Mouse (Mus musculus): ENCODE results near the gene Pbx4. TPM values are rescaled to one million over a fixed set of nuclear protein-coding genes. Genes with fewer than 3 reads are reported as not detected.
A peak's percentile ranks its signal among the peaks of the same experiment; 100 is the strongest.

Gene Pbx4
- 3.2 and 4.2 TPM in 2 replicates for polyA plus RNA-seq (2012; rRNA removed)

DNA sequence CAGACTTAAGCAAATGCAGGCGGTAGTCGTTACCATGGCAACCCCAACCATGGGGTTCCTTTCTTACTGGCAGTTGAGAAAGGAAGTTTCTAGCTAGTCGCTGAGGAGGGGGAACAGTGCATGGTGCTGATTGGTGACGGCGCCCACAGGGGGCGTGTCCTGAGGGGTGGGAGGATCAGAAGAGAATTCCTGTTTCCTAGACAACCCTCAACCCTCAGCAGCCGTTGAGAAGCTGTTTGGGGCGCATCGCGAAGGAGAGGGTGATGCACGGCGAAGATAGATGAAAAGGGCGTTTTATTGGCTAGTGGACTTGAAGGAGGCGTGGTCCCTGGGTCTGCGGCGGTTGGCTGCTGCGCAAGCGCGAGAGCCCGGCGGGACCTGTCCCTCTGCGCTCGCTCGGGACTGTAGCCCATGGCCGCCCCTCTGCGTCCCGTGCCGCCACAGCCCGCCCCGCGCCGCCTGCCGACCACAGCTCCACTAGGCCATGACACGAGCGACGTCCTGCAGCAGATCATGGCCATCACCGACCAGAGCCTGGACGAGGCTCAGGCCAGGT is at the start of gene Pbx4:
TSS of gene Pbx4 (plus strand) at position 194 of the 556 bp plus-strand sequence.
- DNase-seq (ENCODE audit: low spot score): peak; percentile 47

DNA sequence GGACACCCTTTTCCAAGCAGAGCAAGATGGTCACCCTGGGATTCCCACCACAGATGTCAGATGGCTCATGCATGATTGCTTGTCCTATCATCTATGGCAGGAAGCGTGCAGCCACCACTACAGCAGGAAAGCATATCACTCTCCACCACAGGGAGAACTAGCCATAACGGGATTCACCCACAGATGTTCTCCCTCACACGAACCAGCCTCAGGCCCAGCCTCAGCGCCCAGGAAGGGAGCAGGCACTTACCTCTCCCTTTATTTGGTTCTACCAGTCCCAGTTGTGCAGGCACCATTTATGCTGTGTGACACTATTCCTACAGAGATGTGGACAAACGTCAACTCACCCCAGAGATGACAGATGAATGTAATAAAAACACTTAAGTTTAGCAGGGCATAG is 43.2 kb upstream of the Pbx4 start:
- no peak for DNase-seq (ENCODE audit: low spot score)

DNA sequence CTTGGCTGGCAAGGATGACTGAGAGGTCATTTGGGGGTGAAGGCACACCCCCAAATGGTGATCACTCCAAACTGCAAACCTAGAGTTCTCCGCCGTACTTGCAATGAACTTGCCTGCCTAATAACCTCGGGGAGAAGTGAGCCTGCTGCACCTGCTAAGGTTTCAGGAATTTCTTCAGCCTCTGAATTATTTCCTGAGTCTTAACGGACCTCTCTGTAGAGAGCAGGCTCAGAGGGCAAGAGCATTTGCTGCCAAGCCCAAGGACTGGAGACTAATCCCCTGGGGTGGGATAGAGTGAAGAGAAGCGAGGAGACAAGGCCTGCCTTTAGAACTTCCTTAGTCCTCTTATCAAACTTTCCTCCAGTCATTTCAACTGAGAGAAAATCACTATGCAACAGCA is 42.6 kb upstream of the Pbx4 start:
- DNase-seq (ENCODE audit: low spot score): no peak

DNA sequence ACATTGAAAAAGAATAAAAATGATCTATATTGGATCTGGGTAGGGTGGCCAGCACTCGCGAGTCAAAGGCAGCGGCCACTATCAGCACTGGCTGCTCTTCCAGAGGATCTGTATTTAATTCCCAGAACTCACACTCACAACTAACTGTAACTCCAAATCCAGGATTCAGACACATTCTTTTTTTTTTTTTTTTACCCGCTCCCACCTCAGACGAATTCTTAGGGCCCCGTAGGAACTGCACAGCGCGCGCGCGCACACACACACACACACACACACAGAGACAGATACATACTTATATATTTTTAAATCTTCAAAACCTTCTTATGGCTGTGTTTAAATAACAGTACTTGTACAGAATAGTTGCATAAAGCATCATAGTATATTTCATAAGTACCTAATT is 41.9 kb upstream of the Pbx4 start:
- no peak for DNase-seq (ENCODE audit: low spot score)

DNA sequence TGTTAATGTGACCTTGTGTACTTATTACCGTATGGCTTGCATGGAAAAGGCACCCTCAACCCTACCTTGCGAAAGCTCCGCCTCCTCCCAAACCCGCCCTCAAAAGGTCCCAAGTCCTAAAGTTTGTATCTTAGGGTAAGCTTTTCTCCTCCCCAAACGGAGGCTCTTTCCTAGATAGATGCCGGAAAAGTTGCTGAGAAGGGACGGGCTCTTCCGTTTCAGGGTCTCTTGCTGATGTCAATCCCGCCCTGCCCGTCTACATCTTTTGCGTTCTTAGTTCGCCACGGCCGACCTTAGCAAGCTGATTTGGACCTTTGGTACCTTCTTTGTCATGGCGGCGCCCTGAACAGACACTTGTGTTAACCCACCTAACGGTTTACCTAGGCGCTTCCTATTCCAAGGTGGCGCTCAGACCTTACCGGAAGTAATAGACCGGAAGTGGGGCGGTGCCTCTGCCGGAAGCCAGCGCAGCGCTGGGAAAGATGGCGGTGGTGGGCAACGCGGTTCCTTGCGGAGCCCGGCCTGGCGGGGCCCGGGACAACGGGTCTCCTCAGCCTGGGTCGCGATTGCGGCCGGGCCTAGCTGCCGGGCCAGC is 41.4 kb upstream of the Pbx4 start, which contains the start of the genes Atp13a1 and Zfp866:
TSS of gene Atp13a1 (plus strand) at position 391 of the 595 bp plus-strand sequence.
TSS of gene Zfp866 (minus strand) at position 406 of the 595 bp plus-strand sequence.
- DNase-seq (ENCODE audit: low spot score): peak; percentile 76

DNA sequence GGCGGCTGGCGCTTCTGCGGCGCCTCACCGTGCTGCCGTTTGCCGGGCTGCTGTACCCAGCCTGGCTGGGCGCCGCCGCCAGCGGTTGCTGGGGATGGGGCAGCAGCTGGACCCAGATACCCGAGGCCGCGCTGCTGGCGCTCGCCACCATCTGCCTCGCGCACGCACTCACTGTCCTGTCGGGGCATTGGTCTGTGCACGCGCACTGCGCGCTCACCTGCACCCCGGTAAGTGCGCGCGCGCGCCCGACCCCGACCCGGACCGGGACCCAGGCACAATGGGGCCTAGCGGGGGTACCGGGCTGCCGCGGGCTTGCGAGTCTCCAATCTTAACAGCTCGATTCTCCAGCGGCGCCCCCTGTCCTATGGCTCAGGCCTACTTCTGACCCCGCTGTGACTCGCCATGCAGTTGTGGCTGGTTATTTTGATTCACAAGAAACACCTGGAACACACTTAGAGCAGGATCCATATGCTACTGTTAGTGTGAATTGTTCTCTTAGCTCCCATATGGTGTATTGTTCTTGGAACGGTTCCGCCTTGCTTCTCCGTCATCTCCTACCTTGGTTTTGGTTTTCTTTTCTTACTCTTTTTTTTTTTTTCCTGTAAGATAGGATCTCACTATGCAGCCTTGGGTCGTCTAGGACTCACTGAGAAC is 40.7 kb upstream of the Pbx4 start:
- no peak for DNase-seq (ENCODE audit: low spot score)

DNA sequence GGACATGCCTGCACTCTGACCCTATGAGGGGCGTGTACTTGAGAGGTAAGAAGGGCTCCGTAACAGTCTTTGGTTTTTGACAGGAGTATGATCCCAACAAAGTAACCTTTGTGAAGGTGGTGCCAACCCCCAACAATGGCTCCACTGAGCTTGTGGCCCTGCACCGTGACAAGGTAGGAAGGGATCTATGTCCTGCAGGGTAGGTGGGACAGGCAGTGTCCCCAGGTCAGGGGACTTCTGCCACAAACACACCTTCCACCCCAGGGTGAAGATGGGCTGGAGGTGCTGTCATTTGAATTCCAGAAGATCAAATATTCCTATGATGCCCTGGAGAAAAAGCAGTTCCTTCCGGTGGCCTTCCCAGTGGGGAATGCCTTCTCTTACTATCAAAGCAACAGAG is 38.6 kb upstream of the Pbx4 start:
- no peak for DNase-seq (ENCODE audit: low spot score)

DNA sequence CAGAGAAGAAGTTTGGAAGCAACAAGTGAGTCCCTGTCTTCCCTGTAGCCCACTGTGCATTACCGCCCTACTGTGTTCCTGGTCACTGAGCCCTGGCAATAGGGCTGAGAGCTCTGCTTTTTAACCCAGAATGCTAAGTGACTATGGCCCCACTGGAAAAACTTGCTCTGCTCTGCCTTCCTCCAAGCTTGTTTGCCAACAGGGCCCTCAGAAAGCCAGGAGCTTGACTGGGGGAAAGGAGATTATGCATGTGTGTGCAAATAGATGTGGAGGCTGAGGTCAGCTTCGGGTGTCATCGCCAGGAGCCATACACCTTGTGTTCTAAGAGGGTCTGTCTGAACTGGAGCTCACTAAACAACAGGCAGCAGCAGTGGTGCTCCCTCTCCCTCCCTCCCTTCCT is 38.2 kb upstream of the Pbx4 start:
- DNase-seq (ENCODE audit: low spot score): no peak

DNA sequence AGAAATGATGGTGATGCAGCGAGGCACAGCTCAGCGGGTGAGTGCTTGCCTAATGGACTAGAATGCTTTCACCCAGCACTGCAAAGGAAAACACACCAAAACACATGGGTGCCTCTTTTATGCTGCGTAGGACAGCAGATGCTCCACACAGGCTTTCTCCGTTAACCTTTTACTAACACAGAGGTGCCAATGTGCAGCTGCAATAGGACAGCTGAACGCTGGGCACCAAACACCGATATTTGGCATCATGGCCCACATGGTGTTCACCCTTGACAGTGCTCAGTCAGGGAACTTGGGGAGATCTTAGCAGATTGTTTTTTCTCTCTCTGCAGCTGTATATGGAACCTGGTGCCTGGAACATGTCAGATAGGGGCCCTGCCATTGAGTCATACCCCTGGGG is 37.4 kb upstream of the Pbx4 start:
- DNase-seq (ENCODE audit: low spot score): no peak

DNA sequence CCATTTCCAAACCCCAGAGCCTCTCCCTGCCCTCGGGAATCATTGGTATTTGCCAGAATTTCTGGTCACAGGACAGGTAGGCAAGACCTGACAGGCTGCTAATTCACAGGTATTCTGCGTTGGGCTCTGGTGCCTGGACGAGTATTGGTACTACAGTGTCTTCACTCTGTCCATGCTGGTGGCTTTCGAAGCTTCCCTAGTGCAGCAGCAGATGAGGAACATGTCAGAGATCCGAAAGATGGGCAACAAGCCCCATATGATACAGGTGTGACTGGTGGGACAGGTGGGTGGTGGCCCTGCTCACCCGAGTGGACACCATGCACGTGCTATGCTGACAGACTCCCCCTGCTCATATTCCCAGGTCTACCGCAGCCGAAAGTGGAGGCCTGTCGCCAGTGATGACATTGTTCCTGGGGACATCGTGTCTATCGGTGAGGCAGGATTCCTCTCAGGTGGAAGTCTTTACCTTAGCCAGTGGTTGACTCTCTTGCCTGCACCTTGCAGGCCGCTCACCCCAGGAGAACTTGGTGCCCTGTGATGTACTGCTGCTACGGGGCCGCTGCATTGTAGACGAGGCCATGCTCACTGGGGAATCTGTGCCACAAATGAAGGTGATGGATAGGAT is 35.5 kb upstream of the Pbx4 start:
- DNase-seq (ENCODE audit: low spot score): no peak

DNA sequence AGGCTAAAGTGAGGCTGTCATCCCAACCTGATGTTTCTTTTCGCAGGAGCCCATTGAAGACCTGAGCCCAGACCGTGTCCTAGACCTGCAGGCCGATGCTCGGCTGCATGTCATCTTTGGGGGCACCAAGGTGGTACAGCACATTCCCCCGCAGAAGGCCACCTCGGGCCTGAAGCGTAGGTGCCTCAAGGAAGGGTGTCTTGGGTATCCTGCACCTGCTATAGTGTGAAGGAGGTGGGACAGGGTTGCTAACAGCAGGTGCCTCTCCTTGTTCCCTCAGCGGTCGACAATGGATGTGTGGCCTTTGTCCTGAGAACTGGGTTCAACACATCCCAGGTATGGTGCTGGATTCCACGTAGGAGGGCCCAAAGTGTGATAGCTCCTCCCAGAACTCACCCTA is 34.6 kb upstream of the Pbx4 start:
- DNase-seq (ENCODE audit: low spot score): no peak

DNA sequence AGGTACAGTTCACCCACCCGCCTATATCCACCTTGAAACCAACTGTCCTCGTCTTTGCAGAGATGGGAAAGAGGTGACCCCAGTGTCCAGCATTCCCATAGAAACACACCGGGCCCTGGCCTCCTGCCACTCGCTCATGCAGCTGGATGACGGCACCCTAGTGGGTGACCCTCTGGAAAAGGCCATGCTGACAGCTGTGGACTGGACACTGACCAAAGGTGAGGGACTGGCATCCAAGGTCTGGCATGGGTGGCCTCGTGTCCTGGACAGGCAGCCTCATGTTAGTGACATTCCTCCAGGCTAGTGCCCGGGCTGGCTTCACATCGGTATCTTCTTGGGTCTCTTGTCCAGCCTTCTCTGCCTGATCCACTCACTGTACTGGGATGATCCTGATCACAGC is 33.0 kb upstream of the Pbx4 start:
- DNase-seq (ENCODE audit: low spot score): no peak

DNA sequence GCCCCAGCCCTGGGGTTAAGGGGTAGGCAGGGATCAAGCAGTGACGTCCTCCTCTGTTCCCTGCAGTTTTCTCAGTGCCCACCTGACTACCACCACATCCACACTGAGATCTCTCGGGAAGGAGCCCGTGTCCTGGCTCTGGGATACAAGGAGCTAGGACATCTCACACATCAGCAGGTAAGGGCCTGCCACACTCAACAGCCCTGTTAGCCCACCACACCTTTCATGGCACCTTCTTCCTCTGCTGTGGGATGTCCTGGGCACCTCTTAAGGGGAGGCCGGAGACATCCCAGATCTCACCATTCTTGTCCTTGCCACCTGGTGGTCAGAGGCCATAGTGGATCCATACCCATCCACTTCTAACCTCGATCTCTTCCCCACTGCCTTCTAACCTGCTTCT is 32.3 kb upstream of the Pbx4 start:
- DNase-seq (ENCODE audit: low spot score): no peak

DNA sequence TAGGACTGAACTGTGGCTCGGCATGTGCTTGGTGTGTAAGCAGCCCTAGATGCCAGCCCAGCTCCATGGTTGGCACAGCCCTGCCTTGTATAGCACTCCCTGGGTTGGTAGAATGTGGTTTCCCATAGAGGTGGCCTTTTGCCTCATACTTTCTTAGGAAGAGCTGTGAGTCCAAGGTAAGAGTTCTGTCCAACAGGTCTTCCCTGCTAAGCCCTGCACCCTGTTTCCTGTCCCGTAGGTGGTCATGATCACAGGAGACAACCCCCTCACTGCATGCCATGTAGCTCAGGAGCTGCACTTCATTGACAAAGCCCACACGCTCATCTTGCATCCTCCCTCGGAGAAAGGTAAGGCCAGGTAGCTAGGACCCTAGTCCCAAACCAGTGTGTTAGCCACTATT is 30.5 kb upstream of the Pbx4 start:
- no peak for DNase-seq (ENCODE audit: low spot score)

DNA sequence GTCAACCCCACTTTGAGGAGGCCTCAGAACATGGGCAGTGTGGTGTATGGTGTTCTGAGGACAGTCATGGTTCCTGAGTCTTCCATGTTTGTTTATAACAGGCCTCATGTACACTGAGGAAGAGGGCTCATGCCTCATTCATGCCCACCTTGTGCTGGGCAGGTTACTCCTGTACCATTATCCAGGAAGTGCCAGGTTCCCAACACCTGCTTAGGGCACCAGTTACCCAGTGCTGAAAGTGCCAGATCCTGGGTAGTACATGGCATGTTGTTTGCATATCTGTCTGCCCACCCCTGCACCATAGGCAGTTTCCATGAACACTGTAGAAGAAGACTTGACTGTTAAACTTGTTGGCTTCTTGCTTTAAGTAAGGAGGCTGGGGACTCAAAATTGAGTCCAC is 30.1 kb upstream of the Pbx4 start:
- DNase-seq (ENCODE audit: low spot score): no peak

DNA sequence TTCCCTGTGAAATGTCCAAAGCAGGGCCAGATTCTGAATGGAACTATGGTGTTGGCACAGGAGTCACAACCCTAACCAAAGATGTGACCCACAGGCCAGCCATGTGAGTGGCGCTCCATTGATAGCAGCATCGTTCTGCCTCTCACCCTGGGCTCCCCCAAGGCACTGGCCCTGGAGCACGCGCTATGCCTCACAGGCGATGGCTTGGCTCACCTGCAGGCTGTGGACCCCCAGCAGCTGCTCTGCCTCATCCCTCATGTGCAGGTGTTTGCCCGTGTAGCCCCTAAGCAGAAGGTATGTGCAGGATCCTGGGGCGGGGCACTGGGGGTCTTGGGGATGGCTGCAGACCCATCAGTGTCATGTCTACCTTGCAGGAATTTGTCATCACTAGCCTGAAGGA is 28.9 kb upstream of the Pbx4 start:
- no peak for DNase-seq (ENCODE audit: low spot score)

DNA sequence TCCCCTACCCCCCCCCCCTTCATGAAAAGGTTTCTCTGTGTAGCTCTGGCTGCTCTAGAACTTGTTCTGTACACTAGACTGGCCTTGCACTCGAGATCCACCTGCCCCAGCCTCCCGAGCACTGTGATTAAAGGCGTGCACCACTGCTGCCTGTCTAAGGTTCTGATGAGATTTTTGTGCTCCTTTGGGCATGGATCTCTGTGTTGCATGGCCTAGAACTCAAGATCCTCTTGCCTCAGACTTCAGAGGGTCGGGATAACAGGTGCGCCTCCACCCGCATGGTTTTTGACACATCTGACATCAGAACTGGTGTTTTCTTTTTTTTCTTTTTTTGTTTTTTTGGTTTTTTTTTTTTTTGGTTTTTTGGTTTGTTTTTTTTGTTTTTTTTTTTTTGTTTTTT is 27.8 kb upstream of the Pbx4 start:
- no peak for DNase-seq (ENCODE audit: low spot score)

DNA sequence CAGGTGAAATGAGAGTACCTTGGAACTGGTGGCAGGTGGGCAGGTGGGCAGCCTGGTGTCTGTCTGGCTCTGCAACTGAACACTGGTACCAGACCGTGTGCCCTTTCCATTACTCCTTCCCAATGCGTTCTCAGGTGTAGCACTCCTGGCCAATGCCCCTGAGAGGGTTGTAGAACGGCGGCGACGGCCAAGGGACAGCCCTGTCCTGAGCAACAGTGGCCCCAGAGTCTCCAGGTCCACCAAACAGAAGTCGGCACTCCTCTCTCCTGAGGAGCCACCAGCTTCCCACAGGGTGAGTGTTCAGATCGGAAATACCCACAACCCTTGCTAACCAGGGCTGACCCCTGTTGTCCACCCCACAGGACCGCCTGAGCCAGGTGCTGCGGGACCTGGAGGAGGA is 27.2 kb upstream of the Pbx4 start:
- DNase-seq (ENCODE audit: low spot score): peak; percentile 19

DNA sequence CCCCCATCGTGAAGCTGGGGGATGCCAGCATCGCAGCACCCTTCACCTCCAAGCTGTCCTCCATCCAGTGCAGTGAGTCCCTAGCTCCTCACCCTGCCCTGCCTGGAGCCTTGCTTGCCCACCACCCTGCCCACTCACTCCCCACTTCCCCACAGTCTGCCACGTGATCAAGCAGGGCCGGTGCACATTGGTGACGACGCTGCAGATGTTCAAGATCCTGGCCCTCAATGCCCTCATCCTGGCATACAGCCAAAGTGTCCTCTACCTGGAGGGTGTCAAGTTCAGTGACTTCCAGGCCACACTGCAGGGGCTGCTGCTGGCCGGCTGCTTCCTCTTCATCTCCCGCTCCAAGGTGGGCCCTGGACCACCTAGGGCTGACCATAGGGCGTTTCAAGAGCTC is 26.8 kb upstream of the Pbx4 start:
- DNase-seq (ENCODE audit: low spot score): peak; percentile 19

DNA sequence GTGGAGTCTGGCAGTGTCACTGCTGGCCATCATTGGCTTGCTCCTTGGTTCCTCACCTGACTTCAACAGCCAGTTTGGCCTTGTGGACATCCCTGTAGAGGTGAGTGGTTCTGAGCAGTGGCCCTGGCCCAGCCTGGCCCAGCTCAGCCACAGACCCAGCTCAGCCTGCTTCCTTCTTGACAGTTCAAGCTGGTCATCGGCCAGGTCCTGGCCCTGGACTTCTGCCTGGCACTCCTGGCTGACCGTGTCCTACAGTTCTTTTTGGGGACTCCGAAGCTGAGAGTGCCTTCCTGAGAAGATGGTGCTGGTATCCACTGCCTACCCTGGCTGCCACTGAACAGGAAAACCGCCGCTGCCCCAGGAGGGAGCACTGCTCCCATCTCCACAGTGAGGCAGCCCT is 25.1 kb upstream of the Pbx4 start:
- peak; percentile 20 for DNase-seq (ENCODE audit: low spot score)

DNA sequence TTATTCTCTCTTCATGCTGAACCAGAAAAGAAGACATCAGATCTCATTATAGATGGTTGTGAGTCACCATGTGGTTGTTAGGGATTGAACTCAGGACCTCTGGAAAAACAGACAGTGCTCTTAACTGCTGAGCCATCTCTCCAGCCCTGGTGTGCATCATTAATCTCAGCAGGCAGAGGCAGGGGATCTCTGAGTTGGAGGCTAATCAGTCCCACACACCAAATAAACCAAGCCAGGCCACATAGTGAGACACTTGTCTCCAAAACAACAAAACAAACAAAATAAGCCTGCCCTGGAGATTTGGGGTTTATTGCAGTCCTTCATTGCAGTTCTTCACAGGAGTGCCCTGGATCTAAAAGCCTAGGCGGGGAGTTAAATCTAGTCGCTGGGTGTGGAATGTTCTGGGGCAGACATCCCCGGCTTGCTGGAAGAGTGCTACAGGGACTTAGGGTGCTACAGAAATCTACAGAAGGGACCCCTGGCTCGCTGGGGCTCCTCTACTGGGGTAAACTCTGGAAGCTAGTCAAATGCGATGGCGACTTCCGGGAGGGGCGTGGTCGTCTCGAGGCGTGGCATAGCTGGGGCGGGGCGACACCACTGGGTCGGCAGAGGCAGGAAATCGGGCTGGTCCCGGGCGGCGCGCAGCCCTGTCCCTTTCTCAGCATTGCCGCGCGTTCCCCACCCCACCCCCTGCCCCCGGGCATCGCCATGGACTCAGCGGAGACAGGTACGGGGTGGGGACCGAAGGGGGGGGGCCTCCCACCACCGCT is 24.0 kb upstream of the Pbx4 start, which contains the start of gene Gmip:
TSS of gene Gmip (plus strand) at position 586 of the 770 bp plus-strand sequence.
- DNase-seq (ENCODE audit: low spot score): peak; percentile 47

DNA sequence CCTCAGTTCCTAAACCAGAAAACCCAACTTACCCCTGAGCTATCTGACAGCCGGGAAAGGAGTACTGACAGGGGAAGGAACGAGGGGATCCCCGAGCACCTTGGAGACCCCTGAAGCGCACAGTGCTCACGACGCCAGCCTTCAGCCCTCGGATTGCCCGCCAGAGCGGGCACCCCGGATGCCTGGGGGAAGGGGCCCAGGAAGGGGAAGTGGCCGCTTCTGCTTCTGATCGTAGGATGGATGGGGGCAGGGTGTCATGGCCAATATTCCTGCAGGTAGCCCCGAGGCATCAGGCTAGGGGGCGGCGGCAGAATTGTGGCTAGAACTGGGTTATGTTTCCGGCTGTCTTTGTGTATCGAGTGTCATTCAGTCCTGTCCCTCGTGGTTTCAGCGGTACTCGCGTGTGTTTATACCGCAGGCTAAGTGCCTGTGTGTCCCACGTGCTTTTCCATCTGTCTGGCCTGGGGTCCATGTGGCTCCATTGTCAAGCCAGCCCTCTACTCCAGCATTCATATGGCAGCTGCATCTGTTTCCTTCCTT is 23.4 kb upstream of the Pbx4 start:
- no peak for DNase-seq (ENCODE audit: low spot score)

Measured in urinary bladder, adult 2 months (tissue).